Mouse (Mus musculus) heart, adult 11 months (tissue): ENCODE measurements around the gene 1700019N19Rik.

Experiments used
- DNase-seq: peaks from one replicate; pipeline ENCODE4 v3.0.0; 2022

The 1700019N19Rik gene

GRCm38 (mm10) chr19:58805191-58805779, 11.0 kb upstream of the 1700019N19Rik start:
- no peak for DNase-seq

DNA sequence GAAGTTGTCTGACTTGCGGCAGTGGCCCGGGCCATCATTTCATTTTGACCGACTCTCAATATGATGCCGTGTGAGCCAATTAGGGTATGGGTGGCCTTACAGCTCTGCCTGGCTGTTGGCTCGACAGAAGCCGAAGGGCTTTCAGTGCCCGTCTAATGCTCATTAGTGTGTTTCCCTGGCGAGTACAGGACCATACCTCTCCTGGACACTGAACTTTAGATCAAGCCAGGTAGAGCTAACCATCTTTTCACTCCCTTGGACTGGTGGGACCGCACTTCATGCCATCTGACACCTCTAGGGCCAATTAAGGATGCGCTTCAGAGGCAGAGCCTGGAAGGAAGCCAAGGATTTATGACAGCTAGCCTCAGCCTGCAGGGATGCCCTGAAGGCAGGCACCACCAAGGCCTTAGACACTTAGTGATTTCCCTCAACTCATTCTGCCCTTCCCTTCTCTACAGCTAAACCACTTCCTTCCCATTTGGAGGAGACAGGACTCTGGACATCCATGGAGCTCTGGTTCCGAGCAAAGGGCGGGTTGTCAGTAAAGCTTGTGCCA, 931 bp upstream of the 1700019N19Rik start:
- no peak for DNase-seq

DNA sequence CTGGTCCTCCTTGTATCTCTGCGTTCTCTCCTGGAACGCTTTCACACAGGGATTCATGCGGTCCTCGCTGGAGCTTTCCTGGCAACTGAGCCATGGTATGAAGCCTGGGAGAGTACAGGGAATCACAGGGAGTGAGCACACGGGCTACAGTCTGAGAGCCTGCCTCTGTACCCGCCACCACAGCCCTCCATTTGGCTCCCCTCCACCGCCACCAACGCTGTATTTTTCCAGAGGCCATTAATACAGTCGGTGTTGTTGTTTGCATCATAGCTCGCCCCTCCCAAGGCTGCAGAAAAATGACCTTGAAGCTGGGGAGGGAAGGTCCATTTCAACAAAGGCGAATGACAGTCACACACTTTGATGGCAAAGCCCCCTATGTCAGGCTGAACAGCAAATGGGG, 5.1 kb downstream of the 1700019N19Rik start:
- no peak for DNase-seq

DNA sequence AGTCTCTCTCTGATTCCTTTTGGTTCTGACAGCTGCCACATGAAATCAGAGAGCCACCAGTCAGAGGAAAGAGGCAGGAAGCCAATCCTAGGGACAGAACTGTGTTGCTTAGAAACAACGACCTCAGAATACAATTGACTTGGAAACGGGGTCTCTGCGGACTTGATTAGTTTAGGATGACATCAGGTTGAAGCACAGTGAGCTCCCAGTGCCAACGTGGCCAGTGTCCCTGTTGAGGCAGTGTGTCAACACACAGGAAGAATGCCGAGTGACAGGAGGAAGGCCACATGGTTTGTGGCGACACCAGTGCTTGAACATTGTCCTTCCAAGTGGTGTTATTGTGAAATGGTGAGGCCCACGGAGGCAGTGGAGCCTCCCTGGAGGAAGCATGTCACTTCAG, 10.3 kb downstream of the 1700019N19Rik start:
- DNase-seq: no peak

- DNase-seq: no peak
These were observed 12.7 kb downstream of the 1700019N19Rik start for GRCm38 (mm10) chr19:58781566-58781965.

DNA sequence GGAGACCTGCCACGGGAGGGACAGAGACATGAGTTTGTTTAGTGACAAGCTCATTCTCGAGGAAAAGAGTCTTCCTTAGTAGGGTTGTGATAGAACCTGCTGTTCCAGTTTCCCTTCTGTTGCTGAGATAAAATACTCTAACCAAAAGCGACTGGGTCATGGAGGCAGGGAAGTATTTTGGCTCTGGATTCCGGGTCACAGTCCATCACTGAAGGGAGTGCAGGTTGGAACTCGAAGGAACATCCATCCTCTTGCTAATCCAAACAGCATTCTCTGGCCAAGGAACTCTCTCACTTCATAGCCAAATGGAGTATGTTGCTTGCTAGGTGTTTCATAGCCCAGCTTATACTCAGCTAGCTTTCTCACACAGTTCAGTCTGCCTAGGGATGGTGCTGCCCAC, 17.8 kb downstream of the 1700019N19Rik start:
- no peak for DNase-seq

GRCm38 (mm10) chr19:58767329-58767728, 26.9 kb downstream of the 1700019N19Rik start:
- no peak for DNase-seq

- DNase-seq: peak; percentile 94
These were observed 31.3 kb downstream of the 1700019N19Rik start for GRCm38 (mm10) chr19:58762848-58763541.

- no peak for DNase-seq
These were observed 31.9 kb downstream of the 1700019N19Rik start for GRCm38 (mm10) chr19:58762316-58762715.

DNA sequence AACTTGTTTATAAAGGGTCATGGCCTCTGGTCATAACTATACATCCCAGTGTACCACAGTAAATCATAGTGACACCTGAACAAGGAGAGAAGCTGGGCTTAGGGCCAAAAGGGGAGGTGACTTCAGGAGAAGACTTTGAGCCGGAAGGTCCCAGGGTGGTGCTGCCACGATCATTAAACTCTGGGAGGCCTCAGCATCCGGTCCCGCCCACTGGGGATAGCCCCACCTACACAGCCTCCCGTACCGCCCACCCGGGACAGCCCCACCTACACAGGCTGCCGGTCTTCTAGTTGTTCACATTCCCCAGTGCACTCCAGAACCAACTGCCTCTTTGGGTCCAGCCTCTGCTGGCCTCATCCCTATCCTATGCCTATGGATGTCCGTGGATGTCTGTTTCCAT, 34.8 kb downstream of the 1700019N19Rik start, which contains the start of gene Pnliprp2:
TSS of gene Pnliprp2 (plus strand) at position 297 of the 400 bp plus-strand sequence.
- no peak for DNase-seq

- DNase-seq: no peak
These were observed 35.4 kb downstream of the 1700019N19Rik start for GRCm38 (mm10) chr19:58758871-58759270.

DNA sequence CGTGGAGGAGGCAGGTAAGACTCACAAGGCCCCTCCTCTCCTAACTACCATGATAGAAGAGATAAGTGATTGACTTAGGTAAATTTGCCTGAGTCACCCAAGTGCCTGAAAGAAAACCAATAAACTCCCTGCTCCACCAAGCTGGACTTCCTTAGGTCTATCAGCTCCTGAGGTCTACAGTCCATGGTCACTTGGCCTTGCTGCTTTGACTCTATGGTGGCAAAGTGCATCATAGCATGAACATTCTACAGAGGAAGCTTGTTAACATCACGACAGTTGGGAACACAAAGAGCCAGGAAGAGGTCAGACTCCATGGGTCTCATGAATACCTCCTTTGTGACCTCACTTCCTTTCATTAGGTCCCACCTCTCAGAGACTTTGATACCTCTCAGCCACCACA, 42.8 kb downstream of the 1700019N19Rik start:
- DNase-seq: peak; percentile 76

- peak; percentile 34 for DNase-seq
These were observed 43.4 kb downstream of the 1700019N19Rik start for GRCm38 (mm10) chr19:58750822-58751221.

DNA sequence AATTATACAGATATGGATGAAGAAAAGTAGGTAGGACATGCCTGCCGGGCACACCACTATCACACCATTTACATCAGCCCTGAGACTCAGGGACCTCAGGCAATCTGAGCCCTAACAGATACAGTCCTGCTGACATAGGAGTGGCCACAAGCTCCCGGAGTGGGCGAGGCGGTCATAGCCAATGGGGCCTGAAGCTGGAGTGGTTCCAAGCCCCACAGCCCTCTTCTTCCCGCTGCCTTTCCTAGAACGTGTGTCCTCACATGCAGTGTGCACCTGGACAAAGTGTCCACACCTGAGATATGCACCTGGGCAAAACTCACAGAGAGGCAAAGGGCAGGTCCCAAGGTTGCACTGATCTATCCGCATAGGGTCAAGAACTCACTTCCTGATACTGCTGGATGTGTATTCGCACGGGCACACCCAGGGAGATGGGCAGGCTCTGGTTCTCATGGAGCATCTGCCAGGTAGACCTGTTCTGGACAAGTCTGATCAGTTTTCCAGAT, 46.7 kb downstream of the 1700019N19Rik start:
- peak; percentile 89 for DNase-seq

GRCm38 (mm10) chr19:58743736-58744135, 50.5 kb downstream of the 1700019N19Rik start:
- DNase-seq: no peak

GRCm38 (mm10) chr19:58742711-58743110, 51.5 kb downstream of the 1700019N19Rik start:
- peak; percentile 56 for DNase-seq

- DNase-seq: peak; percentile 71
These were observed 53.2 kb downstream of the 1700019N19Rik start for GRCm38 (mm10) chr19:58741036-58741435.

DNA sequence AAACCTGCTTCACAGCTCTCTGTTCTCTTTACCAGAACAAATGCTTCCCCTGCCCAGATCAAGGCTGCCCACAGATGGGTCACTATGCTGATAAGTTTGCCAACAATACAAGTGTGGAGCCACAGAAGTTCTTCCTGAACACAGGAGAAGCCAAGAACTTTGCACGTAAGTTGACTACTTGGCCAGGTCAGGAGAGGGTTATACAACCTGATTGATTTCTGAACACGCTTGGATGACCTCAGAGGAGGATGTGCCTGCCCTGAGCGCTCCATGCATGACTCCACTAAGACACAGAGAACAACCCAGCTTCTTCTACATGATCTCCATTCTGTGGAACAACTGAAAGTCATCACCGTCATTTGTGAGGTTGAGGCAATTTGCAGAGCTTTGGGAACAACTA, 56.1 kb downstream of the 1700019N19Rik start:
- DNase-seq: peak; percentile 68
